Mouse (Mus musculus): ENCODE results near the gene Zmym5.

DNA sequence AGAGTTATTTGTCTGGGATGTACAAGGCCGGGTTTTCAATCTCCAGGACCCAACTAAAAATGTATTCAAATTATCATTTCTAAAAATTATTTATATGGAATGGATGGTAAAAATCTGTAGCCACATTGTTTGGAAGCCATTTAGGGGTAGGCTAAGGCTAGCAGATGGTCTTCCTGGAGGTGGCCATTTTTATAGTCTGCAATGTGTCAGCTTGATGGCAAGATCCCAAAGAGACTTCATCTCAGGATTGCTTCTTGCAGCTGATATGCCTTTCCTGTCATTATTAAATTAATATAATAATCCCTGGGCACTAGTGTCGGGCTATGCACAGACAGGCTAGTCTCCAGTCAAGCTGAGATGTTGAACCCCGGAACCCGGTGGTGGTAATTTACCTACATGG lies 60.2 kb downstream of the Zmym5 start:
- TF ChIP-seq CTCF (IDR thresholded peaks at IDR 0.05) (no peak), POLR2A (IDR thresholded peaks at IDR 0.05; ENCODE audit: insufficient read depth, low read depth, low read length) (no peak)

All from heart, adult 2 months (tissue).